Mouse (Mus musculus): ENCODE results near the gene Xrcc5. TPM values are rescaled to one million over a fixed set of nuclear protein-coding genes. Genes with fewer than 3 reads are reported as not detected.

The Xrcc5 gene
- polyA plus RNA-seq, 1 experiment from 2014 or later: 43.5 TPM

- Histone ChIP-seq H3K27ac (ENCODE audit: low read depth, low read length) (no peak overlapping the region), H3K36me3 (ENCODE audit: control insufficient read depth, insufficient read depth, low read length) (no peaks in the 10 kb centered on the region), H3K4me3 (ENCODE audit: low read depth, low read length) (no peak overlapping the region), H3K9ac (ENCODE audit: low read depth, low read length) (no peak overlapping the region), H3K27me3 (replicated peaks; ENCODE audit: control insufficient read depth, insufficient read depth, low read length) (no peaks in the 10 kb centered on the region), H3K4me1 (replicated peaks; ENCODE audit: control insufficient read depth, insufficient read depth, low read length) (no peaks in the 10 kb centered on the region), H3K9me3 (ENCODE audit: control insufficient read depth, low read length) (no peaks in the 10 kb centered on the region), H3K4me2 (no peak overlapping the region)
- 78% methylated on average over 8 of the region's 8 CpGs for WGBS
- no peak for ATAC-seq (replicated peaks; ENCODE audit: low FRiP score)
- DNase-seq (ENCODE audit: low spot score): no peak
Observed at GRCm38 (mm10) chr1:72428526-72428925, 121.3 kb downstream of the Xrcc5 start.

- H3K9ac ChIP-seq (ENCODE audit: low read depth, low read length): no peak overlapping the region
- H3K4me1 ChIP-seq (replicated peaks; ENCODE audit: control insufficient read depth, insufficient read depth, low read length): no peaks in the 10 kb centered on the region
- no peak overlapping the region for H3K4me2 ChIP-seq
- no peak overlapping the region for H3K4me3 ChIP-seq (ENCODE audit: low read depth, low read length)
- H3K27ac ChIP-seq (ENCODE audit: low read depth, low read length): no peak overlapping the region
- ATAC-seq (replicated peaks; ENCODE audit: low FRiP score) (no peak), DNase-seq (ENCODE audit: low spot score) (no peak)
- WGBS: 86% methylated on average over 7 of the region's 7 CpGs
- H3K9me3 ChIP-seq (ENCODE audit: control insufficient read depth, low read length): no peaks in the 10 kb centered on the region
- H3K36me3 ChIP-seq (ENCODE audit: control insufficient read depth, insufficient read depth, low read length): no peaks in the 10 kb centered on the region
- no peaks in the 10 kb centered on the region for H3K27me3 ChIP-seq (replicated peaks; ENCODE audit: control insufficient read depth, insufficient read depth, low read length)
Observed at GRCm38 (mm10) chr1:72429107-72429807, 122.0 kb downstream of the Xrcc5 start.

- H3K4me1 ChIP-seq (replicated peaks; ENCODE audit: control insufficient read depth, insufficient read depth, low read length): no peaks in the 10 kb centered on the region
- no peak overlapping the region for H3K4me3 ChIP-seq (ENCODE audit: low read depth, low read length)
- H3K36me3 ChIP-seq (ENCODE audit: control insufficient read depth, insufficient read depth, low read length): no peaks in the 10 kb centered on the region
- 59% methylated on average over 1 of the region's 1 CpGs for WGBS
- DNase-seq (ENCODE audit: low spot score): no peak
- no peak for ATAC-seq (replicated peaks; ENCODE audit: low FRiP score)
- no peak overlapping the region for H3K9ac ChIP-seq (ENCODE audit: low read depth, low read length)
- H3K27me3 ChIP-seq (replicated peaks; ENCODE audit: control insufficient read depth, insufficient read depth, low read length): no peaks in the 10 kb centered on the region
- H3K9me3 ChIP-seq (ENCODE audit: control insufficient read depth, low read length): no peaks in the 10 kb centered on the region
- H3K4me2 ChIP-seq: no peak overlapping the region
- no peak overlapping the region for H3K27ac ChIP-seq (ENCODE audit: low read depth, low read length)
Observed at GRCm38 (mm10) chr1:72432579-72432978, 125.4 kb downstream of the Xrcc5 start.

DNA sequence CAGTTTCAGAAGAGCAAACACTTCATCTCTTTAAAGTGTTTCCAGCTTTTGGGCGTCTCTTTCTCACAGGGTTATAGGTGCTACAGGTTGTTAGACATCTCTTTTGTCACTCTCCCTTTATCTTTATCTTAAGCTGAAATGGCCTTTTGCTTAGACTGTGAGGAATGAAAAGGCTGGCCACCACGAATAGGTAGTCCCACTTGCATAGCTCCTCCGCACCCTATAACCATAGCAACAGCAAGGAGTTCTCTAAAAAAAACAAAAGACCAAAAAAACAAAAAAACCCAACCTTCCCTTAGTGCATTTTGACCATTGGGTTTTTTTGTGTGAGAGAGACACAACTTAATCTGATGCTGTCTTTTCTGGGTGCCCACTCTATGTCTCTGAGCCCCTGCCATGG, 127.3 kb downstream of the Xrcc5 start:
- no peak overlapping the region for H3K9ac ChIP-seq (ENCODE audit: low read depth, low read length)

GRCm38 (mm10) chr1:72436967-72437366, 129.7 kb downstream of the Xrcc5 start:
- no peaks in the 10 kb centered on the region for H3K4me1 ChIP-seq (replicated peaks; ENCODE audit: control insufficient read depth, insufficient read depth, low read length)
- no peak overlapping the region for H3K4me2 ChIP-seq
- DNase-seq (ENCODE audit: low spot score): no peak
- no peak overlapping the region for H3K4me3 ChIP-seq (ENCODE audit: low read depth, low read length)
- WGBS: 65% methylated on average over 5 of the region's 5 CpGs
- no peak overlapping the region for H3K27ac ChIP-seq (ENCODE audit: low read depth, low read length)
- no peaks in the 10 kb centered on the region for H3K36me3 ChIP-seq (ENCODE audit: control insufficient read depth, insufficient read depth, low read length)
- H3K27me3 ChIP-seq (replicated peaks; ENCODE audit: control insufficient read depth, insufficient read depth, low read length): no peaks in the 10 kb centered on the region
- no peak overlapping the region for H3K9ac ChIP-seq (ENCODE audit: low read depth, low read length)
- no peaks in the 10 kb centered on the region for H3K9me3 ChIP-seq (ENCODE audit: control insufficient read depth, low read length)
- no peak for ATAC-seq (replicated peaks; ENCODE audit: low FRiP score)

More for the DNA sequence above, 127.3 kb downstream of the Xrcc5 start:
- Histone ChIP-seq H3K36me3 (ENCODE audit: control insufficient read depth, insufficient read depth, low read length) (no peaks in the 10 kb centered on the region), H3K4me3 (ENCODE audit: low read depth, low read length) (no peak overlapping the region), H3K27me3 (replicated peaks; ENCODE audit: control insufficient read depth, insufficient read depth, low read length) (no peaks in the 10 kb centered on the region), H3K9me3 (ENCODE audit: control insufficient read depth, low read length) (no peaks in the 10 kb centered on the region), H3K4me2 (no peak overlapping the region), H3K27ac (ENCODE audit: low read depth, low read length) (no peak overlapping the region), H3K4me1 (replicated peaks; ENCODE audit: control insufficient read depth, insufficient read depth, low read length) (no peaks in the 10 kb centered on the region)
- DNase-seq (ENCODE audit: low spot score) (no peak), ATAC-seq (replicated peaks; ENCODE audit: low FRiP score) (no peak)
- WGBS: 70% methylated on average over 3 of the region's 3 CpGs

DNA sequence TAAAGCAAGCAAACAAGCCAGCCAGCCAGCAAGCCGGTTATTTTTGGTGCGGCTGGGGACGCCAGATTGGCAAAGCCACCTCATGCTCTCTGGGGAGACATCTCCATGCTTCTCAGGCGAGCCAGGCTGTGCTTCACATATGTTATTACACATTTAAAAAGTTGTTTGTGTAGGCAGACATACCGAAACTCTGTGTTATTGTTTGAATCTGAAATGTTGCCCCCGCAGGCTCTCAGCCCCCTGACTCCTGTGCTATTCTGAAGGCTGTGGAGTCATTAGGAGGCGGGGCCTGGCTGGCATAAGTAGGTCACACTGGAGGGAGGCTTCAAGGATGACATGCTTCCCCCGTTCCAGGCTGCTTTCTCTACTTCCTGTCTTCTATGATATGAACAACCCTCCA, 131.9 kb downstream of the Xrcc5 start:
- Histone ChIP-seq H3K9me3 (ENCODE audit: control insufficient read depth, low read length) (no peaks in the 10 kb centered on the region), H3K4me1 (replicated peaks; ENCODE audit: control insufficient read depth, insufficient read depth, low read length) (no peaks in the 10 kb centered on the region), H3K27ac (ENCODE audit: low read depth, low read length) (no peak overlapping the region), H3K27me3 (replicated peaks; ENCODE audit: control insufficient read depth, insufficient read depth, low read length) (no peaks in the 10 kb centered on the region), H3K36me3 (ENCODE audit: control insufficient read depth, insufficient read depth, low read length) (no peaks in the 10 kb centered on the region), H3K4me3 (ENCODE audit: low read depth, low read length) (no peak overlapping the region), H3K9ac (ENCODE audit: low read depth, low read length) (no peak overlapping the region), H3K4me2 (no peak overlapping the region)
- DNase-seq (ENCODE audit: low spot score) (no peak), ATAC-seq (replicated peaks; ENCODE audit: low FRiP score) (no peak)
- 71% methylated on average over 8 of the region's 8 CpGs for WGBS

- H3K4me2 ChIP-seq: no peak overlapping the region
- H3K27me3 ChIP-seq (replicated peaks; ENCODE audit: control insufficient read depth, insufficient read depth, low read length): no peaks in the 10 kb centered on the region
- DNase-seq (ENCODE audit: low spot score) (no peak), ATAC-seq (replicated peaks; ENCODE audit: low FRiP score) (no peak)
- H3K27ac ChIP-seq (ENCODE audit: low read depth, low read length): no peak overlapping the region
- no peak overlapping the region for H3K4me3 ChIP-seq (ENCODE audit: low read depth, low read length)
- H3K36me3 ChIP-seq (ENCODE audit: control insufficient read depth, insufficient read depth, low read length): no peaks in the 10 kb centered on the region
- WGBS: 79% methylated on average over 2 of the region's 2 CpGs
- H3K4me1 ChIP-seq (replicated peaks; ENCODE audit: control insufficient read depth, insufficient read depth, low read length): no peaks in the 10 kb centered on the region
- no peak overlapping the region for H3K9ac ChIP-seq (ENCODE audit: low read depth, low read length)
- no peaks in the 10 kb centered on the region for H3K9me3 ChIP-seq (ENCODE audit: control insufficient read depth, low read length)
Observed at GRCm38 (mm10) chr1:72442747-72443146, 135.5 kb downstream of the Xrcc5 start.

Other genes with a start within 250 kb of the Xrcc5 start
- 6.8 and 7.1 TPM in 2 replicates for gene Mreg, start 95.1 kb upstream of the Xrcc5 start, polyA plus RNA-seq (2014; fragmentation: Nextera tagmentation; extraction: Ambion mirVana)
- gene Pecr, start 23.1 kb upstream of the Xrcc5 start, polyA plus RNA-seq (2014; fragmentation: Nextera tagmentation; extraction: Ambion mirVana): 40.2 and 43.2 TPM in 2 replicates
- gene Tmem169, start 23.1 kb upstream of the Xrcc5 start, polyA plus RNA-seq (2014; fragmentation: Nextera tagmentation; extraction: Ambion mirVana): 0.77 and 0.90 TPM in 2 replicates
- gene March4, start 229.5 kb downstream of the Xrcc5 start, polyA plus RNA-seq (2014; fragmentation: Nextera tagmentation; extraction: Ambion mirVana): not detected in 2 replicates